Mouse (Mus musculus) forebrain, embryonic 12.5 days (tissue): ENCODE measurements at regions not wholly inside any gene's neighbourhood (a gene's known extent, or its start where the extent isn't known, plus 50 kb on each side); places are given as distances from the start of the nearest gene placed in this dataset.

Experiments
- ATAC-seq: fragments of 200-750 bp; cut with Nextera tagmentation; 2 replicates; pipeline ENCODE4 v1.8.0; 2017; ENCODE audit warnings: moderate TSS enrichment; ENCODE audit not compliant: low FRiP score
- H3K27ac ChIP-seq: fragments of 300-500 bp; sonication (generic); 2 replicates; pipeline ENCODE4 v1.5.1; 2016; ENCODE audit warnings: mild to moderate bottlenecking
- H3K27me3 ChIP-seq: fragments of 300-500 bp; sonication (generic); 2 replicates; pipeline ENCODE4 v1.6.1; 2016; ENCODE audit warnings: mild to moderate bottlenecking
- H3K36me3 ChIP-seq: fragments of 300-500 bp; sonication (generic); replicated peaks from 2 replicates; pipeline ENCODE4 v1.6.1; 2016; ENCODE audit warnings: mild to moderate bottlenecking
- H3K4me1 ChIP-seq: fragments of 300-500 bp; sonication (generic); 2 replicates; pipeline ENCODE4 v1.6.1; 2016
- H3K4me2 ChIP-seq: fragments of 300-500 bp; sonication (generic); 2 replicates; pipeline ENCODE4 v1.6.1; 2016; ENCODE audit warnings: mild to moderate bottlenecking, moderate library complexity
- H3K4me3 ChIP-seq: fragments of 300-500 bp; sonication (generic); replicated peaks from 2 replicates; pipeline ENCODE4 v1.5.1; 2016; ENCODE audit warnings: mild to moderate bottlenecking
- H3K9ac ChIP-seq: fragments of 300-500 bp; sonication (generic); 2 replicates; pipeline ENCODE4 v1.6.1; 2016; ENCODE audit warnings: mild to moderate bottlenecking
- H3K9me3 ChIP-seq: fragments of 300-500 bp; sonication (generic); 2 replicates; pipeline ENCODE4 v1.6.1; 2016
- WGBS: fragments of 180-500 bp; shearing (Covaris S2); methylation state at CpG from one replicate; pipeline ENCODE4 v1.1.7; 2016; 5-methylcytosine and 5-hydroxymethylcytosine counted together

DNA sequence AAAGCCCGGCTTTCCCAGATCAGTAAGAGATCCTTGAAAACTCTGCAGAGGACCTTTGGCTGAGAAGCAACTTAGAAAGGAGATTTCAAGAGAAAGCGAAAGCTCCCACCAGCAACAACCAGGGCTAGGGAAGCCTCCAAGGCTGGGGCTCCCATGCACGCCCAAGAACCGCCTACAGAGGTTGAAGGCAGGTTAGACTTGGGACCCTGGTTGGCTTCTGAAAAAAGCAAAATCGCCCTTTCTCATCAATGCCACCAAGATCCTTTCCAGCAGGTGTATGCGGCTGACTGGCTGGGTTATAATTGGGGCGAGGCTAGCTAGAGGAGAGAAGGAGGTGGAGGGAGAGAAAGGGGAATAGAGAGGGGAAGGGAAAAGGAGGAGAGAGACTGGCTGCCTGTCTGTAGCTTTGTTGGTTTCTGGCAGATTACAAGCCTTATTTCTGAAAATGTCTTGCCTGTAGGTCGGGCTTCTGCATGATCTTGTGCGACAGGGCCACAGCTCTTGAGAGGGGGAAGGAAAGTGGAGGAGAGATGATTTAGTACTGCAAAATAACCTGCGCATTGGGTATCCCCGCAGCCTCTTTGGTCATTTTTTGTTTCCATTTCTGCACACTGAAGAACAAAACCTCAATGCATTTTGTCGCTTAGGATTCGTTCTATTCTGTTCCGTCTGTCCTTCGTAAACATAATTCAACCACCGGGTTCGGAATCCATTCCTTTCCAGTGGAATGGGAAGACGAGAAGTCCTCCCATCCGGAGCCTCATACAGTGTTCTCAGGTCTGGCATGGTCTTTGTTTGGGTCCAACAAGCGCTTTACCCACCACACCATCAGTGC, 317.5 kb downstream of the Parp8 start:
- H3K36me3 ChIP-seq, result no peaks in the 10 kb centered on the region
- peak overlapping the region; percentile 45 for H3K9ac ChIP-seq
- ATAC-seq, result no peak
- peak overlapping the region; percentile 77 for H3K27ac ChIP-seq
- peak overlapping the region; percentile 66 for H3K4me2 ChIP-seq
- peaks cover 57% of the 10 kb centered on the region for H3K4me1 ChIP-seq
- under 1% methylated on average over 20 of the region's 20 CpGs for WGBS
- H3K9me3 ChIP-seq, result no peaks in the 10 kb centered on the region
- H3K4me3 ChIP-seq, result peak overlapping the region; percentile 21
- H3K27me3 ChIP-seq, result peaks cover 65% of the 10 kb centered on the region

DNA sequence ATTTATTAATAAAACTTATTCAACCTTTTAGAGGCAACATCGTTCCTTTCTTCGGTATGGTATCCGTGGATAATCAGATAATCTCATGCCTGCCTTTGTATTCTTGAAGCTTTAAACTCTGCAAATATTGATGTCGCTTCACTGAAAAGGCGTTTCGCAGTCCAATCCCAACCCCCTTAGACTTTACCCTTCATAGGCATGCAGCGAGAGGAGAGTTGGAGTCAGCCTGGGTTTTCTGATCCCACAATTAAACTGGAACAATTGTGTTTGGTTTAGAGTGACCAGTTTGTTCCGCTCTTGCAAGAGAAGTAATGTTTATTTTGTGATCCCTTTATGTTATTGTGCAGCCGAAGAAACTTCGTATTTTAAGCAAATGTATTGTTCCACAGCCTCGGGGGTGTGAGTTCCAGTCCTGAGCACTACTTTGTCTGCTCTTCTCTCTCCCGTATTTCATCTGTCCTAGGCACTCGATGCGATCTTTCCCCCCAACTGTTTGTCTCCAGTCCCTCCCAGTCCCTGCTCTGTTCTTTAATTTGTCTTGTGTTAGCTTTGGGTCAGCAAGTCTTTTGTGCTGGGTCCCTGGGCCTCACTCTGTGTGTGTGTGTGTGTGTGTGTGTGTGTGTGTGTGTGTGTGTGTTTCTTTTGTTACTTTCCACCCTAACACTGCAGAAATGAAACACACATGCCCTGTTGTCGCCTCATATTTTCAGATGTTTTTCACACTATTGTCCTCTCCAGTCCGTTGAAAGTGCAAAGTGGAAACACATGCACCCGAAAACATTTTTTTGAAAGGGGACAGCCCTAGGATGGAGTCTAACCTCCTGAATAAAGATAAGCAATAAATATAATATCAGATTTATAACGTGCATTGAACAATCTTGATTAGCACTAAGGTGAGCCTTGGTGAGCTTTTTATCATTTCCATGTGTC, 318.7 kb downstream of the Parp8 start:
- H3K4me1 ChIP-seq, result peaks cover 51% of the 10 kb centered on the region
- 0 out of 2 replicates have a peak overlapping the region, but pooled peaks have one; percentile 45 for H3K9ac ChIP-seq
- H3K4me2 ChIP-seq, result peak overlapping the region; percentile 66
- peaks cover 63% of the 10 kb centered on the region for H3K27me3 ChIP-seq
- no peaks in the 10 kb centered on the region for H3K36me3 ChIP-seq
- WGBS, result under 1% methylated on average over 18 of the region's 18 CpGs
- peak overlapping the region; percentile 77 for H3K27ac ChIP-seq
- no peaks in the 10 kb centered on the region for H3K9me3 ChIP-seq
- ATAC-seq, result peak; percentile 39
- H3K4me3 ChIP-seq, result peak overlapping the region; percentile 14

DNA sequence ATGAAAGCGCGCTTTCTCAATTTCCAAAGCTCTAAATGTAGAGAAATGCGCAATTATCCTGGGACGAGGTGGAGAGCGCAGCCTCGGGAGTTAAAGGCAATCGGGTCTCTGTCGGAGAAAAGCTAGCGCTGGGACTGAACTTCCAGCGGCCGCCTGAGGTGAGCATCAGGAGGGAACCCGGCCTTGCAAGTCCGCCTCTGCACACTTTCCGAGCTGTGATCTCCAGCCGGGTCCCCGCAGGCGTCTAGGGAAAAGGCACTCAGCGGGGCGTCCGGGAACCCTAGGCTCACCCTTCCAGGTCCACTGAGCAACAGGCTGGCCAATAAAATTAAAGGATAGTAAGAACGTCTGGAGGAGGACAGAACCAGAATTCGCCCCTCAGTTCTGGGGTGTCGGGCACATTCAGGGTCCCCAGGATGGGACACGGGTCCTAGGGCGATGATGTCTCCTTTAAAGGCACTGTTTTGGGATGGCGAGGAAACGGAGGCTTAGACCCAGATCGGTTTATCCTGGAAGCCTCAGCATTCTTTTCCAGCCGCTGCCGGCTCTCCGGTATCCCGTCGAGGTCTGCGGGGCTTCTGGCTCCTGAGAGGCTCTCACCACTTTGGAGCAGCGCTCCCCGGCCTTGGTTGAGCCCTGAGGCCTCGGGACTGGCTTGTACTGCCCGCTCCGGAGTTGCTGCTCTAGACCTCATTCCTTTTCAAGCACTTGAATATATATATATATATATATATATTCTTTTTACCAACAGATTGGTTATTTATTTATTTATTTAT, 319.5 kb downstream of the Parp8 start:
- Histone ChIP-seq H3K27ac (peak overlapping the region; percentile 48), H3K36me3 (no peaks in the 10 kb centered on the region), H3K27me3 (peaks cover 54% of the 10 kb centered on the region), H3K4me1 (peaks cover 42% of the 10 kb centered on the region), H3K4me2 (peak overlapping the region; percentile 66), H3K9me3 (no peaks in the 10 kb centered on the region), H3K4me3 (peak overlapping the region; percentile 41), H3K9ac (peak overlapping the region; percentile 47)
- under 1% methylated on average over 39 of the region's 39 CpGs for WGBS
- ATAC-seq, result peak; percentile 51; the same call in 1 of the 2 replicates

DNA sequence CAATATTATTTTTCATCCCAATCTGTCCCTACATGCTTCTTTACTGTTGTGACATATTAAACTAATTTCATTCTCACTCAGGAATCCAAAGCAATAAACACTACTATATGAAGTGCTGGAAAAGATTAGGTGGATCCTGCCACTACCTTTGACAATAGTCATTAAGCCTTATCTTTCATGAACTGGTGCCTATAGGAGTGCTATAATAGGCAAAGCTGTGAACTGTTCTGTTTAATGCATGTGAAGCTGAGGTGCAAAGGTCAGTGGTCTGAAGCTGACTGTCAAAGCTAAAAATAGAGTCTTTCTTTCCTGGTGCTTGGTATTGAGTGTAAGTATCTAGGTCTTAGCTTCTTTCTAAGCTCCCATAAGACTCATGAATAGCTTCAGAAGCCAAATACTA, 336.6 kb downstream of the Parp8 start:
- no peaks in the 10 kb centered on the region for H3K4me1 ChIP-seq
- no peak overlapping the region for H3K4me2 ChIP-seq
- H3K27me3 ChIP-seq, result no peaks in the 10 kb centered on the region
- H3K9ac ChIP-seq, result no peak overlapping the region
- H3K36me3 ChIP-seq, result no peaks in the 10 kb centered on the region
- no peaks in the 10 kb centered on the region for H3K9me3 ChIP-seq
- no peak for ATAC-seq
- H3K4me3 ChIP-seq, result no peak overlapping the region
- H3K27ac ChIP-seq, result no peak overlapping the region
